Mouse (Mus musculus) kidney, embryonic 14.5 days (tissue): Measurements from ENCODE around the gene Fbln7. TPM values are rescaled to one million over a fixed set of nuclear protein-coding genes. Genes with fewer than 3 reads are reported as not detected.

Source experiments
- ATAC-seq: fragments of 200-750 bp; cut with Nextera tagmentation; 2 replicates; pipeline ENCODE4 v1.8.0; 2017; ENCODE audit warnings: moderate number of reproducible peaks, mild to moderate bottlenecking, moderate TSS enrichment, moderate library complexity; ENCODE audit not compliant: low FRiP score, low TSS enrichment
- H3K27ac ChIP-seq: fragments of 300-500 bp; sonication (generic); 2 replicates; pipeline ENCODE4 v1.5.1; 2014; ENCODE audit warnings: low read depth, mild to moderate bottlenecking, low read length, moderate library complexity, mixed read lengths
- H3K27me3 ChIP-seq: fragments of 300-500 bp; sonication (generic); 2 replicates; pipeline ENCODE4 v1.6.1; 2014; ENCODE audit warnings: mild to moderate bottlenecking, low read length; ENCODE audit not compliant: control insufficient read depth, insufficient read depth
- H3K36me3 ChIP-seq: fragments of 300-500 bp; sonication (generic); 2 replicates; pipeline ENCODE4 v1.6.1; 2014; ENCODE audit warnings: low read length, mixed read lengths; ENCODE audit not compliant: control insufficient read depth, insufficient read depth
- H3K4me1 ChIP-seq: fragments of 300-500 bp; sonication (generic); 2 replicates; pipeline ENCODE4 v1.6.1; 2014; ENCODE audit warnings: low read length, mixed read lengths; ENCODE audit not compliant: control insufficient read depth, insufficient read depth
- H3K4me2 ChIP-seq: fragments of 300-500 bp; sonication (generic); replicated peaks from 2 replicates; pipeline ENCODE4 v1.6.1; 2014; ENCODE audit warnings: low read depth, mild to moderate bottlenecking, low read length
- H3K4me3 ChIP-seq: fragments of 300-500 bp; sonication (generic); 2 replicates; pipeline ENCODE4 v1.5.1; 2014; ENCODE audit warnings: mild to moderate bottlenecking, low read length
- H3K9ac ChIP-seq: fragments of 300-500 bp; sonication (generic); 2 replicates; pipeline ENCODE4 v1.6.1; 2014; ENCODE audit warnings: low read depth, mild to moderate bottlenecking, low read length, moderate library complexity
- H3K9me3 ChIP-seq: fragments of 300-500 bp; sonication (generic); 2 replicates; pipeline ENCODE4 v1.6.1; 2016; ENCODE audit warnings: low read length; ENCODE audit not compliant: control insufficient read depth
- WGBS: fragments of 180-500 bp; shearing (Covaris S2); extraction: QIAGEN DNeasy Blood & Tissue Kit; methylation state at CpG from one replicate; pipeline ENCODE4 v1.1.7; 2014; 5-methylcytosine and 5-hydroxymethylcytosine counted together
- microRNA-seq: library from miRNA; unstranded; fragments of <30 nt; microRNA quantifications from one replicate; pipeline ENCODE4, GENCODE M21; 2016
- polyA plus RNA-seq: library from polyadenylated mRNA; unstranded; fragments of >200 nt; fragmentation: Nextera tagmentation; extraction: Ambion mirVana; gene quantifications from 2 replicates; pipeline ENCODE4 v1.2.1, GENCODE M21; 2014

Gene Fbln7
- polyA plus RNA-seq, 1 experiment from 2014 or later: 4.7 TPM

DNA sequence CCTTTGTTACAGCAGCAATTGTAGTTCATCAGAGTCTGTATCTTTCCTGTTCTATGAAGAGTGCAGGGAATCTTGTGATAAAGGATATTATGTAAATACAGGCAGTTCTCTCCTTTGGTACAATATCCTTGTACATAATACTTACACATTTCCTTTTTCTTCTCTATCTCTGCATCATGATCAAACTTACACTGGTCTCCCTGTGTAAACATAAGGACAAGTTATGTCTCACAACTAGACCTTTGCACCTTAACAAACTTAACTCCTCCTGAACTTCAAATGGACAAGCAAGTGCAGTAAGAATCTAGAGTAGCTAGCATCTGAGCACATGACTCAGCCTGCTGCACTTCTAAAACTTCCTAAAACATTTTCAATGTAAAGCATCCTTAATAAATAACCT is 67.9 kb downstream of the Fbln7 start:
- Histone ChIP-seq H3K4me3 (no peak overlapping the region), H3K4me1 (no peaks in the 10 kb centered on the region), H3K9me3 (no peaks in the 10 kb centered on the region), H3K27me3 (no peaks in the 10 kb centered on the region), H3K27ac (no peak overlapping the region), H3K36me3 (peaks cover 38% of the 10 kb centered on the region), H3K9ac (no peak overlapping the region), H3K4me2 (no peak overlapping the region)
- no peak for ATAC-seq

DNA sequence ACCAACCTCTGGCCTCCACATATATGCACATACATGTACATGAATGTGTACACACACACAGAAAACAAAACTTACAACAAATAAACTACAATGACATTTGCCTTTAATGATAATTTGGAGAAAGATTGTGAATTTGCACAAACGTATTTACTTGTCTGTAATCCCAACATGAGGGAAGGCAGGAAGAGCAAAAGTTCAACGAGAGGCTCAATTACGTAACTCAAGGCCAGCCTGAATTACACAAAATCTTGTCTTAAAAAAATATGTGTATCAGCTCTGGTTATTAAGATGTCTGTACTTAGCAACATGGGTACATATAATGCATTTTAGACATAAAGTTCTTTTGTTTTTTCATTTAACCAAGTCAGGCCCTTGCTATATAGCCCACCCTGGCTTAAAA is 73.5 kb downstream of the Fbln7 start:
- Histone ChIP-seq H3K27ac (no peak overlapping the region), H3K27me3 (no peaks in the 10 kb centered on the region), H3K4me1 (no peaks in the 10 kb centered on the region), H3K4me2 (no peak overlapping the region), H3K36me3 (peaks cover 20% of the 10 kb centered on the region), H3K9me3 (no peaks in the 10 kb centered on the region), H3K9ac (no peak overlapping the region), H3K4me3 (no peak overlapping the region)
- ATAC-seq: no peak
- WGBS: 82% methylated on average over 3 of the region's 3 CpGs

DNA sequence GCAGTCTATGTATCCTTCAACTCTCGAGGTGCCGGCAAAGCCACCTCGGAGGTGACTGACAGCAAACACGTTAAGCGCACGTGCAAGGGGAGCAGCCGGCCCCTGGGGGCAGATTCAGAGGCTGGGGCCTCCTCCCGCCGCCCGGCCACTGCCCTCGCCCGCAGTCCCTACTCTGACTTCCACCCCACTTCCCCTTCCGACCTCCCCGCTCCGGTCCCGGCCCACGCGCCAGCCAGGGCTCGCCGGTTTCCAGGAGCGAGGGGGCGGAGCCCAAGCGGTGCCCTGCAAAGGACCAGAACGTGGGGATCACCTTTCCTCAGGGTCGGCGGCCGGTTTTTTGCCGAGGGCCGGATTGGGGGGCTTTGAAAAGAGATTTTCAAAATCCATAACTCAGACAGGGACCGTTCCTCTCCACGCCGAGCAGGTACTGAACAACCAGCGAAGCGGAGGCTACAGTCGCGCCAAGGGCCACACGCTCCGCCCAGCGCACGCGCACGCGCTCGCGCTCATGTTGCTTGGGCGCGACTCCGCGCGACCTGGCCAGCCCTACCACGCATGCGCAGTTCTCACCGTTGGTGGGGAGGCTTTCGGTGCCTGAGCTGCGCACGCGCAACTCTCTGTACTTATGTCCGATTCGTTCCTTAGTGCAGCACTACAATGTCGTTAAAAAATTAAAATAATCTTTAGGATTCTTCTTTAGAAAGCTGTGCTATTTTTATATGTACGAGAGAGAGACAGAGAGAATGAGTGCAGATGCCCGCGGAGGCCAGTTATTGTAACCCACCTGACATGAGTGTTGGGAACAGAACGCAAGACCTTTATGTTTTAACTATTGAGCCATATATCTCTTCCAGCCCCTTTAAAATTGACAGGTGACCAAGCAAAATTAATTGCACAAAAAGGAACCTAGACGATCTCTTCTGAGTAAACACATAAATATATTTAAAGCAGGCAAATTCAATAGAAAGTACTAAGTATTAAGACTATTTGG is 81.1 kb downstream of the Fbln7 start, which contains the start of gene Zc3h8:
Gene Zc3h8, minus strand, starts transcription at position 540 of the 991 bp plus-strand sequence.
- WGBS: 1% methylated on average over 65 of the region's 65 CpGs
- Histone ChIP-seq H3K27ac (peak within 1 kb of the TSS; percentile 84), H3K4me1 (peaks cover 5% of the 10 kb centered on the region; the same call in 1 of the 2 replicates), H3K4me3 (peak within 1 kb of the TSS; percentile 72), H3K27me3 (no peaks in the 10 kb centered on the region), H3K9me3 (no peaks in the 10 kb centered on the region), H3K9ac (peak within 1 kb of the TSS; percentile 70), H3K36me3 (peaks cover 5% of the 10 kb centered on the region; the same call in 1 of the 2 replicates), H3K4me2 (peak within 1 kb of the TSS; percentile 64)
- ATAC-seq: peak; percentile 93

Small RNA genes within 50 kb of the gene (microRNA-seq; reads per million reads assigned to microRNA genes)
- gene Gm22859: not detected

Other genes starting within 250 kb of the Fbln7 start
- 56.3 and 94.0 TPM in 2 replicates for gene Anapc1, start 175.6 kb upstream of the Fbln7 start, polyA plus RNA-seq
- 7.3 and 10.3 TPM in 2 replicates for gene Mertk, start 164.0 kb upstream of the Fbln7 start, polyA plus RNA-seq
- gene Tmem87b, start 44.9 kb upstream of the Fbln7 start, polyA plus RNA-seq: 14.8 and 31.8 TPM in 2 replicates
- gene Zc3h8, start 81.1 kb downstream of the Fbln7 start, polyA plus RNA-seq: 10.8 and 12.4 TPM in 2 replicates
- gene Zc3h6, start 104.4 kb downstream of the Fbln7 start, polyA plus RNA-seq: 1.5 and 1.8 TPM in 2 replicates
- gene Gm10762, start 104.7 kb downstream of the Fbln7 start, polyA plus RNA-seq: 14.1 and 14.6 TPM in 2 replicates
- not detected in 2 replicates for gene Vinac1, start 185.2 kb downstream of the Fbln7 start, polyA plus RNA-seq
- 12.2 and 20.5 TPM in 2 replicates for gene Ttl, start 203.0 kb downstream of the Fbln7 start, polyA plus RNA-seq
- 12.8 and 31.1 TPM in 2 replicates for gene Polr1b, start 238.0 kb downstream of the Fbln7 start, polyA plus RNA-seq